Mouse (Mus musculus): ENCODE measurements around the gene Padi4.

Gene Padi4

DNA sequence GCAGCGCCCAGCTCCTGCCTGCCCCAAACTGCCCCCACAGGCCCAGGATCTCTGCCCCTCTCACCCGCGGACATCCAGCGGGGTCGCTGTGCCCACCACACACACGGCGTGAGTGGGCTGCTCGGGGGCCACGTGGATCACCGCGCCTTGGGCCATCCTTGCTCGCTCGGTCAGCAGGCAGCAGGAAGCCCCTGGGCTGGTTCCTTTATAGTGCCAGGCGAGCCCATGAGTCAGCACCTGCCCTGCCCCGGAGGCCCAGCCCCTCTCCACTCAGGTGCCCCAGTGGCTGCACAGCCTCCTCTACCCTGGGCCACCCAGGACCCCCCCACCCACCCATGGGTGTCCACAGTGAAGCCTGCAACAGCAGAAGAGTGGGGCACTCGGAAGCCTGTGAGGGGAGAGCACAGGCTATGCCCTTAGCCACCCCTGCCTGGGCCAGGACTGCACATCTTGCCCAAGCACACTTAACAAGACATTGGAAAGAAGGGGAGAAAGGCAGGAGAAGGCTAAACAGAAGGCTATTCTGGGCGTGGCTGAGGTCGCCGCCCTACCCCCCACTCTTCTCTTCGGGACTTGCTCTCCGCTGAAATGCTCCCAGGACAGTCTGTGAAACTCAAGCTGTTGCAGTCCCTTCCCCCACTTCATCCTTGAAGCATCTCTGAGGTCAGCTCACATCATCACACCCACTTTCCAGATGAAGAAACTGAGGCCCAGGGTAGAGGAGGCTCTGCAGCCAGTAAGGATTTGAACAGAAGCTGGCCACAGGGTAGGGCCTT, at the start of gene Padi4:
Gene Padi4, minus strand, starts transcription at position 212 of the 776 bp plus-strand sequence.
- 91% methylated on average over 21 of the region's 21 CpGs for WGBS

DNA sequence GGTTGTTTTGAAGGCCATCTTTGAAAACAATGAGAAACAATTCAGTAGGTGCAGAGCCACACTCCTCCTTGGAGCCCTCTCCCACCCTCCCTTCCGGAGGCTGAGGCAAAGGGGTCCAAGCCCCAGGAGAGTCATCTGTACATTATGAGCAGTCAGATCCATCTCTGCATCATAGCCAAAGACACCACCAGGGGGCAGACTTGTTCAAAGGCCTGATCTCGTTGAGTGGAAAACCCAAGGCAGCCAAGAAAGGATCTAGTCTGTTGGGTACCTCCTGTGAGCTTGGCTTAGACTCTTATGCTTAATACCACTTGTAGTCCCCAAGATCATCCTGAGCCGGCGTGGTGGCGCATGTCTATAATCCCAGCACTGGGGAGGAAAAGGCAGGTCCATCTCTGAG, 48.0 kb upstream of the Padi4 start:
- WGBS, result 61% methylated on average over 5 of the region's 5 CpGs

DNA sequence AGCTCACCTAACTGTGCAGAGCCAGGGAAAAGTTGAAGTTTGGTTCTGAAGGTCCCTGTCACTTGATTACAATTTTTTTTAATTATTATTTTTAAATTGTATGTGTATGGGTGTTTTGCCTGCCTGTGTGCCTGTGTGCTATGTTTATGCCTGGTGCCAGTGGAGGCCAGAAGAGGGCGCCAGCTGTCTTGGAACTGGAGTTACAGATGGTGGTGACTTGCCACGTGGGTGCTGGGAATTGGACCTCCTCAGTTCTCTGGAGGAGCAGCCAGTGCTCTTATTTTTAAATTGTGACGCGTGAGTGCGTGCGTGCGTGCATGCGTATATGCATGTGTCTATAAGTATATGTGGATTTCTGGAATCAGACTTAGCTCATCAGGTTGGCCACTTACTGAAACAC, 43.4 kb upstream of the Padi4 start:
- 90% methylated on average over 8 of the region's 8 CpGs for WGBS

DNA sequence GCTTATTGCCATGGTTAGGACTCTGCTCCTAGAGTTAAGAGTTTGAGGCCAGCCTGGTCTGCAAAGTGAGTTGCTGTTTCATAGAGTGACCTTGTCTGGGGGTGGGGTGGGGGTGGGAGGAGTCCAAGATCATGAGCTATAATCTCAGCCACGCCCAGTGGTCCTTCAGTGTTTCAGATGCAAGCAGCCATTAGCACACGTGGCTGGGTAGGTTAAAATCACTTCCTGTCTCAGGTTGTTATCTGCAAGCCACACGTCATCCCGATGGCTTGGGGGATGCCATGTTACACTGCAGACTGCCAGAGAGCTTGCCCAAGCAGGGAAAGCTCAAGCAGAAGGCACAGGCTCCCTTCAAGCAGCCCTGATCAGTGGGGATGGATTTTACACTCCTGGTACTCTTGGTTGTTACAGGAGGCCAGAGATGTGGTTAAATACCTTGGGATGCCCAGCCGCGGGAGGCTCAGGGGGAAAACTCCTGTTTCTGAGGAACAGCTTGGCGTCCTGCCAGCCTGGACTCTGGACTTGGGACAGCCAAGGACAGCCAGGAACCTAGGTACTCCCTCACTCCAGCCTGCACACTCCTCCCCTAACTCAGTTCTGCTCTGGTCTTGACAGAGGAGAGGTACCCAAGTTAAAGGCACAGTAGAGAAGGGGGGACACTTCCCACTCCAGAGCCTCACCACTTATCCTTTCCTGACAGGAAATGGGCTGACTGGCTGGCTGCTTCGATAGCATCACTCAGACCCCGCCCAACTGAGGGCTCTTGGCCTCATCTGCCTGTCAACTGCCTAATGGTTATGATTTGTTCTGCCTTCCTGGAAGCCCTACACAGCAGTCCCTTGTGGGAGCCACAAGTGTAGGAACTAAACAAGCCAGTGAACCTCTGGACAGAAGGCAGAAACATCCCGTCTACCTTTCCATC, 42.2 kb upstream of the Padi4 start:
- 68% methylated on average over 10 of the region's 10 CpGs for WGBS

DNA sequence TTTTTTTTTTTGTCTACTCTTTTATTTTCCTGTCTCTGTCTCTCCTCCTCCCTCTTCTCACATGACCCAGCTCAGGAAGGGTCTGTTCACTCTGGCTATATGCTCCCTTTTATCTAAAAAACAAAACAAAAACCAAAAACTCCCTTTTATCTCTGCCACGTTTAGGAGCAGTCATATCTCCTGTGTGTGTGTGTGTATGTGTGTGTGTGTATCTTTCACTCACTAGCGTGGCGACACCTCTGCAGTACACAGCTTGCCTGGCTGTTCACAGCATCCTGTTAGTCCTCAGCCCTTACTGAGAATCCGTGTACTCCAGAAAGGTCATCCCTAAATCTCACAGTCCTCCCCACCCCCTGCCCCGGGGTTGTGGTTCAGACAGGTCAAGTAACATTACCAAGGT, 41.5 kb upstream of the Padi4 start:
- 78% methylated on average over 5 of the region's 5 CpGs for WGBS

DNA sequence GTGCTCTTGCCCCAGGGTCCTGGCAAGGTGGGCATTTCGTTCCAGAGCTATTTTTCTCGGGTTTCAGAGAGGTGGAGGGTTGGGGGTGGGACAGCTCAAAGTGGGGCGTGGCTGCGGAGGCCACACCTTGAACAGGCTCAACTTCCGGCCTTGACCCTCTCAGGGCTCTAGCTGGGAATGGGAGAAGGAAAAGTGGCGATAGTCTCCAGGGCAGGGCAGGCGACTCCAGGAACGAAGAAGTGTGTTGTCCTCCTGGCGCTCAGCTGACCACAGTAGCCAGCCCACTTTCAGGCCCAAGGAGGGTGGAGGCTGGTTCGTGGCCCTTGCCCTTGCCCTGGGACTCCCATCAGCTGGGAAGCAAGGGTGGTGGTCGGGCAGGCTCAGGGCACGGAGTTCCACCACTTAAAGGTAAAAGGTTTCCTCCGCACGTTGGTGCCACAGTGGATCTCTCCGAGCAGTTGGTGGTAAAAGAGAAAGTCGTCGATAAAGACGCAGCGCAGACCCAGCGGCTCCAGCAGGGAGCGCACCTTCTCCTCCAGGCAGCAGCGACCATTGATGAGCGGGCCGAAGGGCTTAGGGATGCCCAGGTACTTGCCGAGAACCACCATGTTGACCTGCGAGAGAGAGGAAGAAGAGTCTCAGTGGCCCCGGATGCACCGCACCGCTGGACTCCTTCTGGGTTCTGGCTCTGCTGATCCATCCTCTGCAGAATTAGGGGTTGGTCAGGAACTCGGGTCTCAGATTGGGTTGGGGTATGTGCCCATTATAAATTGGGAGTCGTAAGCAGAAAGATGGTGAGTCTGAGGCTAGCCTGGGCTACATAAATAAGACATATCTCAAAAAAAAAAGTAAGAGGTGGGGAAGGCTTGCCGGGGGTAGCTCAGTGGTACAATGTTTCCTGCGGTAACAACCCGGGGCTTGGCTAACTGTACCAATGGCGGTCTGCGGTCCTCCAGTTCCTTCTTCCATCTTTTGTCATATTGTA, 40.5 kb upstream of the Padi4 start:
- WGBS, result 36% methylated on average over 36 of the region's 36 CpGs

DNA sequence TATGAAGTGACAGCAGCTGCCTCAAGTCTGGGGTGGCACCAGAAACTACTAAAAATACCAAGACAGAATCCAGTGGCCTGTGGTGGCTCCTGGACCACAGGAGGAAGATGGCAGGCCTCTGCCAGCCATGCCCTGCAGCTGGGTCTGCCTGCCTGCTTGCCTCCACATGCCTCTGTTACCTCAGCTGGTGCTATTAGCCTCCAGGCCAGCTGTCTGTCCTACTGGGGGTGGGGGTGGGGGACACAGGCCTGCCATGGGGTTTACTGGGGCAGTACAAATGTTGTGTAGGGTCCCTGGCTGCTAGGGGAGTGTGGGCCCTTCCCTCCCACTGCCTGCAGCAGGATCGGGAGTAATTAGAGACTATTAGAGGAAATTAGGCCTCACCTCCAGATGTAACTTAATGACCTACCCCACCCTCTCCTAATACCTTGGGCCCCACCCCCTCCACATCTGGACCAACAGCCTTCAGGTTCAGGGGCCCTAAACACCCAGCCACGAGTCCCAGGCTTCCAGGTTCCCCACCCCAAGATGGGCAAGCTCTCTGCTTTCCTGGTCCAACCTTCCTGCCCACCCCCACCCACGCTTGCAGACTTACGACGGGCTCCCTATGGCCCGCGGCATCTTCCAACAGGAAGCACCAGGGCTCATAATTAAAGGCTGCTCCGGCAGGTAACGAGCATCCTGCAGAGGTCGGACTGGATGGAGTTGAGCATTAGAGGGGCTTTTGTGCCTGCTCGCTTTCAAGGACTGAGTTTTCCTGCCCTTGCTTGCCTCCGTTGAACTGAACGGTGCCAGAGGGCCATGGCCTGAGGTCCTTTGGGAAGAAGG, 39.5 kb upstream of the Padi4 start:
- 46% methylated on average over 13 of the region's 13 CpGs for WGBS

DNA sequence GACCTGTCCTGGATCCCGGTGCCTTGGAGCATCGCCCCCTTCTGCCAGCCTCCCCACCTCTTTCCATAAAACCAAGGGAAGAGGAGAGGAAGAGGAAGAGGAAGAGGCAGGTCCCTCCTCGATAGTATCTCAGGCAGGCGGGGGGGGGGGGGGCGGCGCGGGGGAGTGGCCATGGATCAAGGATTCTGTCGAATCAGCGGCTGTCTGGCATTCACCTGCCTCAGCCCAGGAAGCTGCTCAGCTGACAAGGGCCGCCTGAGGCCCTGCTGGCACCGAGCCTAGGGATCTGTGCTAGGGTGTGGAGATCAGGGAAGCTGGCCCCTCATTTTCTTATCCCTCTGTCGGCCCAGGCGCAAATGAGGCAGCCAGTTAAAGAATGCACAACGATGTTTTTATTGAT, 38.6 kb upstream of the Padi4 start:
- WGBS, result 43% methylated on average over 14 of the region's 14 CpGs

DNA sequence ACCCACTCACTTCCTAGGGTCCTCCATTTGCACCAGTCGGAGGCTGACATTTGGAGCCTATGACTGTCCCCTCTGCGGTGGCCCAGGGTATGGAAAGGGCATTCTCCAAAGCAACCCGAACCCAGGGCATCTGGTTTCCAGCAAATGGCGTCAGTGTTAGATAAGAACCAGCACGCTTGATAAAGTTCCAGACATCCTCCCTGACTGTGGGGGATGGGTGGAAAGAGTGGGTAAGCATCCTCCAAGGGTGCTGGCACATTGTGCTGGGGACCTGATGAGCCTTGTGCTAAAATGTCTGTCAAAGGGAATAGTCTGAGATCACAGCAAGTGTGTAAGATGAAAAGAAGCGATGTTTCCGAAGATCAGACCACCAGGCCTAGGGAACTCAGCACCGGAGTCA, 38.2 kb upstream of the Padi4 start:
- 77% methylated on average over 8 of the region's 8 CpGs for WGBS

DNA sequence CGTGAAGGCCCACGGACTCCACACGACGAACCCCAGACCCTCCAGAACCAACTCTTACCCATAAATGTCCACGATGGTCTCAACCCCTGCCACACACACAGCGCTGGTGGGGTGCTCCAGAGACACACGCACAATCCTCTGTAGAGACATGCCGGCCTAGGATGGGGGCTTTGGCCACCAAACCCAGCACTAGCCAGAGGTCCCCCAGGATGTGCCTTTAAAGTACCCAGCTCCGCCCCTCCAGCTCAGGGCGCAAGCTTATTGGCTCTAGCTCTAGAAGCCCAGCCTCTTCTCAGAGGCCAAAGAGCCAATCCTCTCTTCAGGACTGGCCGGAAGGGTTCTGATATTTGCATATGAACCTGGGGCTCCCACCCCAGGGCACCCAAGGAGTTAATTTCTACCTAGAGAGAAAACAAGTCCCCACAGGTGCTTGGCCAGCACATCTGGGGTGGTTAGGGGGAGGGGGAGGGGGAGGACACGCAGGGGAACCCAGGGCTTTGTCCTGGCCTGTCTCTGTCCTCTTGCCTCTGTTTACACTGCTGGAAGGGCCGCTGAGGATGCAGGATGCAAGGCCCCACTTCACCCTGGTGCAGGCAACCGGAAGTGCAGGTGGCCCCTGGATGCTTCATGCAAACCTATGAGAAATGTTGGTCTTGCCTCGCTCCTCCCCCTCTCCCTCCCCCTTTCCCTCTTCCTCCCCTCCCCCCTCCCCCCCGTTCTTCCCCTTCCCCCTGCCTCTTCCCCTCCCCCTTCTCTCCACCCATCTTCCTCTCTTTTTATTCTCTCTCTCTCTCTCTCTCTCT, 36.6 kb upstream of the Padi4 start, which contains the start of gene Padi3:
Gene Padi3, minus strand, starts transcription at position 191 of the 803 bp plus-strand sequence.
- WGBS, result 77% methylated on average over 16 of the region's 16 CpGs

DNA sequence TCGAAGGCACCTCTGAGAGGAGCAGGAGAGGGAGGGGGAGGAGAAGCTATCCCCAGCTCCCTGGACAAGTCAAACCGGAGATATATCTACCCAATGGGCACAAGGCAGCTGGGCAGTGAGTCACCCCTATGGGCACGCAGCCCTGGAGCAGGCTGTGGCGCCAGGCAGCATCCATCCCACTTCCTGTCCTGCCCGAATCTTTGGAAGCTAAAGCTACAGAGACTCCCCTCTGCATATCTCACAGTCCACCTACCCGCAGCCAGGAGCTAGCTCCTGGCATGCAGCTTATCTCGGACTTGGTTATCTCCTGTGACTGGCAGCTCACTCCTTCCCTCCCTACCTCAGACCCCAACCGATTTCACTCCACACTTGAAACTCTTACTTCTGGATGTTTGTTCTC, 35.1 kb upstream of the Padi4 start:
- 68% methylated on average over 8 of the region's 8 CpGs for WGBS

DNA sequence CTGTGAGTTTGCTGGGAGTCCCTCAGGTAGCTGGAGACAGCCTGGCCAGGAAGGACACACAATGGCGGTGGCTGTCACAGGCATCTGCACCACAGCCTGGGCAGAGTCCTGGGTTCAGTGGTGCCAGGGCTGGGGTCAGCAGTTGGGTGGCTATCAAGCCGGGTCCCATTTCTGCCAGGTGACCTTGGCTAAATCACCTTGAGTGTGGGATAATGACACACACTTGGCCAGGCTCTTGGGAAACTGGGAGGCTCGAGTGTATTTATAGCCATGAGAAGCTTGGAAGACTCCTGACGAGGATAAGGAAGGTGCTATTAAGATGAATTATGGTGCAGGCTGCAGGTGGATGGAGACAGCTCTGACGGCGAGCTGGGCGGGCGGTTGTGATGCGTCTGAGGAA, 30.6 kb upstream of the Padi4 start:
- WGBS, result 79% methylated on average over 9 of the region's 9 CpGs

DNA sequence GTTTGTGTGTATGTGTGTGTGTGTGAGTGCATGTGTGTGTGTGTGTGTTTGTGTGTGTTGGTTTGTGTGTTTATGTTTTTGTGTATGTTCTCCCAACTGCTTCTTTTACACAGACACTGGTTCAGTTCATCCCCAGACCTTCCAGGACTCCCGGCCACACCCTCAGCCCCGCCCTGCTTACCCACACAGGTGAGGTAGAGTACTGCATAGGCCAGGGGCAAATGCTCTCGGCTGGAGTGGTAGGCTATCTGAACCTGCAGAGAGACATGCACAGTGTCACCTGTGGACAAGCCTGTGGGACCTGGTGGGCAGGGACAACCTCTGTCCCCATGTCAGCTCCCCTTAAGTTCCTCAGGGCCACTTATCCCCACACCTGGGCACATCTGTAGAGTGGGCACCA, 27.3 kb upstream of the Padi4 start:
- 74% methylated on average over 3 of the region's 3 CpGs for WGBS

DNA sequence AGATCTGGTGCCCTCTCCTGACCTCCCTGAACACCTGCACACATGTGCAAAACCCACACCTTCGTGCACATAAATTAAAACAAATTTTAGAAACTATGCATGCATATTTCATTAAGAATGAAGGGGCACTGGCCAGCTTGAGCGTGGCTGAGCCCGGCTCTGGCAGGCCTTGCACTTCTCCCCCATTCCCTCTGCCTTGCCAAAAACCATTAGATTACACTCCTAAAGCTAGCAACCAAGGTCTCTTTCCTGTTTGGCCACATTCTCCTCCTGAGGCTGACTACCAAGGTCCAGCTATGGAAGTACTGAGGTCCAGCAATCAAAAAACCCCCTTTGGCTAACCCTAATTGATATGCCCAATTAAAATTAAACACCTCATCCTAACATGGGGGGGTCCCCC, 22.8 kb upstream of the Padi4 start:
- 70% methylated on average over 3 of the region's 3 CpGs for WGBS

DNA sequence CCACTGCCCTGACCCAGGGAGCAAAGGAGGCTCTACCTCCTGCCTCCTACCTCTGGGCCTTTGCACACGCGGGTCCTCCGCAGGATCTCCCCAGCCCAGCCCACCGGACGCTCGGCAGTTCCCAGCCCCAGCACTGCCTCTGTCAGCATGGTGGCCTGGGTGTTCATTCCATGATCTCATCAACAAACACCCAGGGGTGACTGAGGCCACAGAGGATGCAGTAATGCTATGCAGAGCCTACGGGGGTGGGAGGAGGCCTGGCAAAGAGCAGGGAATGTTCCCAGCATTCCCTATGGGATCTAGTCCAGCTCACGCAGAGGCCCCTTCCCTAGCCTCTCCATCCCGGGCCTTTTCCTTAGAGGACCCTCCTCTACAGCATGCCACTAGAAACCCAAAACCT, 20.6 kb upstream of the Padi4 start:
- 92% methylated on average over 9 of the region's 9 CpGs for WGBS

DNA sequence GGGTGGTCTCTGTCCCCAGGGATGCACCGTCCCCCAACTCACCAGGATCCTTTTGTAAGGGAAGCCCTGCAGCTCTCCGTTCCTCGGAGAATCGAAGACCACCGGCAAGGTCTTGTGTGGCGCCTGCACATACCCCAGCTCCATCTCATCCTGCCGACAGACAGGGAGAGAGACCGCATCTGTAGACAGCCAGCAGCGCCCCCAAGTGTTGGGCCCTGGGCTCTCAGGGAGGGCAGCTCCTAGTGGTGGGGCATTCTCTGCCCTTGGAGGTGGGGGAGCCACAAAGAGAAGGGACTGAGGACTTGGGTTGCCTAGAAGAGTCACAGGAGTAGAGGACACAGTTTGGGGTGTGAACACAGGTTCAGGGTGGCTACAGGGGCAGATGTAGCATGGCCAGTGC, 19.8 kb upstream of the Padi4 start:
- WGBS, result 74% methylated on average over 9 of the region's 9 CpGs

DNA sequence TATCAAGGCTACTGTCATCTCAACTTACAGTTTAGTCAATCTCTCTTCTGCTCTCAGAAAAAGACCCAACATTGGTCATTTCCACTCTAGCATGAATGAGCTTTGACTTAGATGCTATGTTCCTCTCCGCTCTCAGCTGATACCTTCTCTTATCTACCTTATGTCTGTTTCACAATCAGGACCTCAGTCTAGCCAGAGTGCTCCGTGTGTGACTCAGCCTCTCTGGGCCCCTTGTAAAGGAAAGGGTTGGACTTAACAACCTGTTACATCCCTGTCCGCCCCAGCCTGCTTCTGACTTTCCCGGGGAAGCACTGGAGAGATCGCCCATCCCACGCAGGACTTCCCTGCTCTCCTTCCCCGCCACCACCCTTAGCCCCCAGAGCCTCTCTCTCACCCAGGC, 18.5 kb upstream of the Padi4 start:
- WGBS, result 93% methylated on average over 7 of the region's 7 CpGs

DNA sequence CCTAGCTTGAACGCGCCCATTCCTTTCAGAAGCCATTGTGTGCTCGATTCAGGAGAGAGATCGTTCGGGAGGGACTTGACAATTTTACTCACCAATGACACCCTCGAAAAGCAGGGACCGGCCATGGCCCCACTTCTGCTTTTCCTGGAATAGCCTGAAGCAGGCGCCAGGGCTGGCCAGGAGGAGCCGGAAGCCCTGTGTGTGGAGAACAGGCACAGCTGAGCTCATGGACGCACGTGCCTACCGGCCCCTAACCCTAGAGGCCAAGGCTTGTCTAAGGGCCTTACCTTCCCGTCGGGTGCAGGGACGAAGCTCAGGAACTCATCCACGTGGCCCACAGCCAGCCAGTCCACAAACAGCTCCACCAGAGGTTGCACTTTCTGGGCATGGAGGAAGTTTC, 17.0 kb upstream of the Padi4 start:
- WGBS, result 86% methylated on average over 16 of the region's 16 CpGs

DNA sequence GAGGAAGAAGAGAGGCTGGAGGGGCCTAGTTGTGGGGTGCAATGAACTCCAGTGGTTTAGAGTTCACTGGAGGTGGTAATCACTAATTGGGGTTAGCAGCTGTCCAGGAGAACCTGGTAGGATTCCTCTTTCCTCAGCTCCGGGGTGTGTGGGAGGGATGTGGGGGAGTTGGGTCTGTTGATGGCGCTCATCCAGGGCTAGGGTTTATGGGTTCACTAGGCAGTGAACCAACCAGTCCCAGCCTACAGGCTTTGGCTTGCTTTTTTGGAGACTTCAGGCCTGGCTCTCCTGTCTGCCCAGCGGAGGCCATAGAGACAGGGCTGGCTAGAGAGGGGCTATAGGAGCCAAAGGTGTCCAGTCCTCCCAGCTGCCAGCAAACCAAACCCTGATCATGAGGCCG, 15.9 kb upstream of the Padi4 start:
- 81% methylated on average over 4 of the region's 4 CpGs for WGBS

DNA sequence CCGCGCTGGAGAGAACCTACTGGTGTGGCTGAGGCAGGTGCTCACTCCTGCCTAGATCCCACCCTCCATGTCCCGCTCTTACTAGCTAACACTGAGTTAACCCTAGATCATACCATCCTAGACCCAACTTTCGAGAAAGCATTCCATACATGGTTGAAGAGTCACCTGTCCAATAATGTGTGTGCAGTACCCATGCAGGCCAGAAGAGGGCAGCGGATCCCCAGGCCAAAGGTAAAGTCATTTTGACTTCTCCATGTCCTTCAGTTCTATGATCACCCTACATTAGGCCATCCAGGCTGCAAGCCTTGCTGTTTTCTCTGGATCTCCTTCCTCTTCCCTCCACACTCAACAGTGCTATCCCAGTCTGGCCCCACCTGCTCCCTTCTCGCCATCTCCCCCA, 14.9 kb upstream of the Padi4 start:
- WGBS, result 65% methylated on average over 6 of the region's 6 CpGs
